Mouse (Mus musculus): ENCODE data around the gene Pcsk4. TPM values are rescaled to one million over a fixed set of nuclear protein-coding genes. Genes with fewer than 3 reads are reported as not detected.
"Not testable (repeated sequence)": the region's sequence is repeated elsewhere in the genome, so short reads cannot be mapped to it uniquely, and the experiment has no call there.

Gene Pcsk4
- total RNA-seq, 2 experiments from 2014 or later, result 0.75 to 1.5 TPM

- peak; percentile 76 for DNase-seq
Observed at GRCm38 (mm10) chr10:80348244-80348781, 19.0 kb upstream of the Pcsk4 start, which contains the start of gene Adamtsl5. Adamtsl5 (minus strand) TSS chr10:80348412.

DNA sequence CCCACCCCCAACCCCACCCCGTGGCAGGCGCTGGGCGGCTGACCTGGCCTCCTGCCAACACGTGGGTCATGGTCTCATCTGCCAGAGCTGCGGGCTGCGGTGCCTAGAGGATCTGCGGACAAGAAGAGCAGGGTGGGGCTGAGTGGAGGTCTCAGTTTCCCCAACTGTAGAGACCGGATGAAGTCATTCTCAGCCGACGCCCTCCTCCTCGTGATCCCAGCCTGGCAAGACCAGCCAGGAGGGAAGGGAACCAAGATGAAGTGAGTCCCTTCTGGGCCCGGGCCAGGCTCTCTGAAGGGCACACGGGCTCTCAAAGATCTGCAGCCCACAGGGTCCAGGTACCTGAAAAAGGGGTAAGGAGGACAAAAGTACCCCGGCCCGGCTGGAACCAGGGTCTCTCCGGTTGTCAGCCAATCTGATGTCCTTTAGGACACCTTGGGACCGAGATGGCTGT lies 18.2 kb upstream of the Pcsk4 start:
- DNase-seq, result no peak

- DNase-seq, result not testable (repeated sequence)
Observed at GRCm38 (mm10) chr10:80345929-80346328, 16.6 kb upstream of the Pcsk4 start.

DNA sequence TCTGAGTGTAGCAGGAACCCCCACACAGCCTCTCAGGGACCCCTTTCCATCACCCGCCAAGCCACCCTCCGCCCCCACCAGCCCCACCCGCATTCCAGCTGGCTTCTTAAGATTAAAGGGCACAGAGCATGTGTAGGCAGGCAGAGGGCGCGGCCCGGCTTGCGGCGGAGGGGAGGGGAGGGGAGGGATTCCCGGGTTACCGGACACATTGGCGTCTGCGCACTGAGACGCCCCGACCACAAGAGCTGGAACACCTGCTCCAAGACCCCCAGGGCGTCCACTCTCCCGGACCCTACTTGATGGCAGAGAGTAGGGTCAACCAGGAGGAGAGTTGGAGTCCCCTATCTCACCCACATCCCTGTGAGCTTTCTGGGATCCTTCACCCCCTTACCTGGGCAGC lies 15.8 kb upstream of the Pcsk4 start:
- DNase-seq, result no peak

DNA sequence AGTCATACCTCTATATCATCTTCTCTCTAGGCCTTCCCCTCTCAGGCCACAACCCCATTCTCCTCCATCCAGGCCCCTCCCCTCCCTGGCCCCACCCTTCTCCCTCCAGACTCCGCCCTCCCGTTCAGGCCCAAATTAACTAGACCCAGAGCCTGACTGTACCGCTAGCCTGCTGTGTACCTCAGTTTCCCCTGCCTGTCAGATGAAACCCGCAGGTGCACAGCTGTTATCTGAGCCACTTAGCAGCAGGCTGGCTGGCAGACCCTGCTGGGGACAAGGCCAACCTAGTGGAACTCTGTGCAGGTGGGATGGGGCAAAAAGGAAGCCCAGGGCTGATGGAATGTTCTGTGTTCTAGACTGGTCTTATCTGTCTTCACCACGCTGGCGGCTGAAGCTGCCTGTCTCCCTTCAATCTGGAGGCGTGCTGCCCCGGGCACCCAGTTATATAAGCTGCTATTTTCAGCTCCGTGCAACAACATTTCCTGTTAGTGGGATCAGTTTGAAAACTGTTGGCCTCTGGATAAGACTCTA lies 14.9 kb upstream of the Pcsk4 start:
- no peak for DNase-seq

DNA sequence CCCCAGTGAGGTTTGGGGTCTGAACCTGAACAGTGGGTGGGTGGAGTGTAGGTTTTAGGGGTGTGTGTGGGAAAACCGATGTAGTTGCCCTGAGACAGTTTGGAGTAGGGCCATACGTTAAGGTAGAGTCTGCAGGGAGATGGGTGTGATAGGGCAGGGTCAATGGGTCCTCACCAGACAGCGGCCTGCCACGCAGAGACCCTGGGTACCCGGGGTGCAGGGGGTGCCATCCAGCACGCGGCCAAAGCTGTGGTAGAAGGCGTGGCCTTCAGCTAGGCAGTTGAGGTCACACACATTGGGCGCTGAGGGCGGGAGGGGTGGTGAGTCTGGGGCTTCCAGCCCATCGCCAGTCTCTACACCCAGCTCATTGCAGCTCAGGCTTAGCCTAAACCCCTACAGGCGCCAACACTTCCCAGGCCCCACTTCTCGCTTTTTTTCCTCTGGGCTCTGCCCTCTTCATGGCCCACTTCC lies 14.2 kb upstream of the Pcsk4 start:
- DNase-seq, result no peak

GRCm38 (mm10) chr10:80342749-80343424 lies 13.6 kb upstream of the Pcsk4 start:
- no peak for DNase-seq

GRCm38 (mm10) chr10:80342305-80342748 lies 13.0 kb upstream of the Pcsk4 start:
- DNase-seq, result no peak

- no peak for DNase-seq
Observed at GRCm38 (mm10) chr10:80341491-80342304, 12.4 kb upstream of the Pcsk4 start.

GRCm38 (mm10) chr10:80341026-80341425 lies 11.7 kb upstream of the Pcsk4 start:
- DNase-seq, result no peak

- peak; percentile 89 for DNase-seq
Observed at GRCm38 (mm10) chr10:80339941-80340750, 10.8 kb upstream of the Pcsk4 start.

DNA sequence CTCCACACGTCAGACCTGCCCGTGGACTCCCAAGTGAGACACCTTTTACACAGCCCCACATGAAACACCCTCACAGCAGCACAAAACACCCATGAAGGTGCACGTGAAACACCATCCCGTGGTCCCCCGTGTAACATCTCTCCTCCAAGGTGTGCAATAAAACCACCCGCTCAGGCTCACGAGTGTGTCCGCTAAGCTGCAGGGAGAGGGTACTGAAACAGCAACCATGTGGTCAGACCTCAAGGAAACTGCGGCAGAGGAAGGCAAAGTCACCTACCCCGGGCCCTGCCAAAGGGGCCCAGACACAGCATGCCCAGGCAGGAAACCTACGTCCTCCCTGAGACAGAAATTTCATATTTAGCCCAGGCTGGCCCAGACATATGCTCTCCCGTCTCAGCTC lies 7.0 kb upstream of the Pcsk4 start:
- DNase-seq, result no peak

DNA sequence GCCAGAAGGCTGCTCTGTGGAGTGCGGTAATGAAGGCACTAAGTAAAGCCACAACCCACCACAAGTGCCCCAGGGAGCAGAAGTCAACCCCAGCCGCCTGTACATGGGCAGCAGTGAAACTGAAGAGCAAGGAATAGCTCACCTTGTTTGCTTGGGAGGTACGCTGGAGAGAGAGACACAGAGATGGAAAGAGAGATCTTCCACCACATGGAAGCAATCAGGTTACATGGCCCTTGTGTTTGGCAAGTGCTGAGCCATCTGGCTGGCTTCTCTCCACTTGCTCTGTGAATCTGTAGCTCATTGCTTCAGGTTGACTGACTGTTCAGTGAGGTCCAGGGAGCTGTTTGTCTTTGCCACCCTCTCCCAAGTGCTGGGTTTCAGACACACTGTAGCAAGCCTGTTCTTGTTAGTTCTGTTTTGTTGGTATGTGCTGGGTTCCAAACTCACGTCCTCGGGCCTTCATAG lies 3.3 kb upstream of the Pcsk4 start:
- DNase-seq, result no peak

GRCm38 (mm10) chr10:80331636-80332524 lies 2.6 kb upstream of the Pcsk4 start:
- DNase-seq, result no peak

DNA sequence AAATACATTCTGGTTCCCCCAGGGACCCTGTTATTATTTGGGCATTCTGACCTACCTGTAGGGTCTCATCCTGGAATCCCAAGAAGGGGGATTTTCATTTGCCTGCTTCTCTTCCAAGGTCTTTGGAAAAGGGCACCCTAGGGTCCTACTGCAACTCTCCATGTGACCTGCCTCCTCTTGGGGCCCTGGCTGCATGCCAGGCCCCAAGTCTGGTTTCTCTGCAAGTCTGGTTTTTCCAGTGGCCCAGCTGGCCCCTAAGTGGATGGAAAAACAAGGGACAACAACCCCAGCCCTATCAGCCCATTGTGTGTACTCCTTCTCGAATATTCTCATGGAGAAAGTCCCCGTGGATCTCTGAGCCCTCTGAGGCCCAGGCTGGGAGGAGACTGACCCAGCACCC lies 1.6 kb upstream of the Pcsk4 start:
- DNase-seq, result no peak

DNA sequence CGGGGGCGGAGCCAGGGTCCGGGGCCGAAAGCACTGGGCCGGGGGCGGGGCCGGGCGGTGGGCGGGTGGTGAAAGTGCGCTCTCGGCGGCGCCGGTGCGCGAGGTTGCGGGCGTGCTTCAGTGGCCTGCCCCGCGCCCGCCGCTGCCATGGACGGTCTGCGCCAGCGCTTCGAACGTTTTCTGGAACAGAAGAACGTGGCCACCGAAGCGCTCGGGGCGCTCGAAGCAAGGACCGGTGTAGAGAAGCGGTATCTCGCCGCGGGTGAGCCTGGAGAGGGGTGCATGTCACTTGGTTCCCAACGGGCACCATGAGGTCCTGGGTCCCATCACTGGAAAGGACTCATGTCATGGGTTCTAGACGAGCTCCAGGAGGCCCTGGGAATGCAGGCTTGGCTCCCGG lies 786 bp upstream of the Pcsk4 start:
- no peak for DNase-seq

DNA sequence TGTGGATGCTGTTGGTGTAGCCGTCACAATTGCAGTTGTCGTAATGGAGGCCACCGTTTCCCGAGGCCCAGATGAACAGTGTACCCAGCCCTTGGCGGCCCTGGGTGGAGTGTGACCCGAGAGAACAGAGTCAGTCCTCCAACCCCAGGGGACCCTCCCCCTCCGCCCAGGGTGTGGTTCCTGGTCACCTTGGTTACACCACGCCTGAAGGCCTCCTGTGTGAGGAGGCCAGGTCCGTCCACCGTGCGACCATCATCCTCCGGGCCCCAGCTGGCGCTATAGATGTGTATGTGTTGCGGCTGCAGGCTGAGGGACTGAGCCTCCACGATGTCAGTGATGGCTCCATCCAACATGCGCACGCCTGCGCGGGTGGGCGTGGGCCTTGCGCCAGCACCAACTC lies 4.3 kb downstream of the Pcsk4 start:
- DNase-seq, result no peak

GRCm38 (mm10) chr10:80324120-80325037 lies 4.9 kb downstream of the Pcsk4 start:
- DNase-seq, result no peak

DNA sequence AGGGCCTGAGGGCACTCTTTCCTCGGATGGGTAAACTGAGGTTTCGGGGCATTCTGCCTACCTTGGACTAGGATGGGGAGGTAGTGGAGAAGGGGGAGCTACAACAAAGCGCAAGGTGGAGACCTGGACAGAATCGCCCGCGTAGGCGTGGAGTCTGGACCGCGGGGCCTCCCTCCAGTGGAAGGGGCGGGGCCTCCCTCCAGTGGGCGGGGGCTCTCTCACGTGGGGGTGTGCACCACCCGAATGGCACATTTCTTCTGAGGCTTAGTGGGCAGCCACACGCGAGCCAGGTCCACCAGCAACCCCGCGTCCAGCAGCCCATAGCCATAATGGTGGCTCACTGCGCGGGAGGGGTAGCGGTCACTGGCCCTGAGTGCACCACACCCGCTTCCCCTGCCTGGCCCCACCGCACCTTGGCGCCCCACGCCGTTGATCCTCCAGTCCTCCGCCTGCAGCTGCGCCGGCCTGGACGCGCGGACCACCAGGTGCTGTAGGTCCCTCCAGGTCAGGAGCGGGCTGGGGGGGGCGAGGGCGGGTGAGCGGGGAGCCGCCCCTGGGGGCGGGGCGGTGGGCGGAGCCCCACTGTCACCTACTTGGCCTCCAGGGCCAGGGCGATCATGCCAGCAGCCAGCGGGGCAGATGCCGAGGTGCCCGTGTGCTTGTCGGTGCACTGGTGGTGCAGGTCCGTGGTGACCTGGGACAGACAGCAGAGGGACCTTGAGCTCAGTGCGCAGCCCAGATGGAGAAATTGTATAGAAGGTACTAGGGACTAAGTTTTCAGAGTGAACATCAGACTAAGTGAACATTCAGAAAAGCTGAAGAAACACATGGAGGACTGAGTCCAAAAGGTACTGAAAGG lies 5.8 kb downstream of the Pcsk4 start:
- DNase-seq, result peak; percentile 73
